ENCODE assay signal across 17 mouse cellular contexts in the genomic region with DNA sequence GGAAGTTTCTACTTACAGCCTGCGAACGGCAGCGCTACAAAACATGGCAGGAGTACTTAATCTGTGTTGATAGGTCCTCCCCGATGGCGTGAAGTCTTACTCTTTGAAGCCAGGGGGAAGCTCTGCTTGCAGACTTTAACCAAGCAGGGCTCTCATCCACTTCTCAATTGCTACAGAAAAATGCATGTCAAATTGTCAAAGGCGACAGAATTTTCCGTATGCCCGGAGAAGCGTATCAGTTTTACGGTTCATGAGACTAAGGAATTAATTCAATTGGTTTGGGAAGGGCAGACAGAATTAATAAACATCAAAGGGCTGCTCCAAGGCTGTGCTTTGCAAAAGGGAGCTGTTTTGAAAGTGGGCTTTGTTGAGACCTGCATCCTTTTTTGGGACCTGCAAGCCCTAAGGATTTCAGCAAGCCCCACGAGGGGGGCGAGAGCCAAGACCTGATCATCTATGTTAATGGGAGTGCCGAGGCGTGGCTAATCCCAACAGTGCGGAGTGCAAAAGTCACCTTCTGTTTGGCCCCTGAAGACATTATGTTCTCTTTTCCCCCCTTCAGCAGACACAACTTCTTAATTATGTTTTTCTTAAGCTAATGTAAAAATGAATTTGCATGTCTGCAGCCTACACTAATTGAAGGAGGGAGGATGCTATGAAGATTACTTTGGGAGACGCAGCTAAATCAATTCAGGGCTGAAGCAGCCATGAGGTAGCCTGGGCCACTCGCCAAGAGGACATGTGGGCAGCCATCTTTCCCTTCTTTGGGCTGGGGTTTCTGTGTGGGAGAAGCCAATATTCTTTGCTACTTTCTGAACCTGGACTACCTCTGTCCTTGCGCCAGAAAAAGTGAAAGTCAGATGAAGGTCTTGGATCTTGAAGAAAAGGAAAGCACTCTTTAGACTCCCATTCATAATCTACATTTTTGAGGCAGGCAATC.
DNase-seq lines count a peak whose midpoint lies in the region; ATAC-seq and TF ChIP-seq lines count a peak whose summit lies in the region.
"Had no signal": no experiment of that assay in that cellular context is flagged by ENCODE, and none has a peak within 500 bp of the region (broad histone marks: within the 10 kb centered on the region; RNA-seq: fewer than 3 reads in every experiment).

No protein-coding gene starts in this region.

- H3K9me3 ChIP-seq in forebrain, postnatal 0 days (ENCODE audit: low read length), result no peaks in the 10 kb centered on the region
- H3K9me3 ChIP-seq in forebrain, embryonic 16.5 days (ENCODE audit: control insufficient read depth, low read length), result no peaks in the 10 kb centered on the region
- no peaks in the 10 kb centered on the region for H3K9me3 ChIP-seq in hindbrain, embryonic 11.5 days (ENCODE audit: control insufficient read depth, low read length)
- H3K9me3 ChIP-seq in midbrain, embryonic 12.5 days, result no peaks in the 10 kb centered on the region
- H3K9me3 ChIP-seq in liver, embryonic 12.5 days (replicated peaks), result peaks cover 56% of the 10 kb centered on the region

- TF ChIP-seq CTCF in forebrain, postnatal 0 days (IDR thresholded peaks at IDR 0.05; ENCODE audit: low read depth), result no peak
- no peak for TF ChIP-seq CTCF in brain, embryonic 14.5 days (IDR thresholded peaks at IDR 0.05; ENCODE audit: borderline replicate concordance, extremely low read depth, insufficient read depth, insufficient read length)

- H3K27ac ChIP-seq in forebrain, postnatal 0 days (ENCODE audit: low read depth, low read length), result no peak overlapping the region
- no peak overlapping the region for H3K27ac ChIP-seq in forebrain, embryonic 16.5 days (ENCODE audit: low read length)
- H3K27ac ChIP-seq in hindbrain, embryonic 11.5 days (ENCODE audit: low read depth, low read length), result no peak overlapping the region
- peak overlapping the region; percentile 15; the same call in 1 of the 2 replicates for H3K27ac ChIP-seq in midbrain, embryonic 12.5 days (replicated peaks)
- H3K27ac ChIP-seq in liver, embryonic 12.5 days, result no peak overlapping the region

- H3K9ac ChIP-seq in forebrain, postnatal 0 days, result no peak overlapping the region
- H3K9ac ChIP-seq in forebrain, embryonic 16.5 days (replicated peaks; ENCODE audit: low read depth, low read length), result no peak overlapping the region
- H3K9ac ChIP-seq in hindbrain, embryonic 11.5 days (ENCODE audit: low read depth, low read length), result no peak overlapping the region
- no peak overlapping the region for H3K9ac ChIP-seq in midbrain, embryonic 12.5 days (replicated peaks)
- no peak overlapping the region for H3K9ac ChIP-seq in liver, embryonic 12.5 days
- H3K9ac ChIP-seq: heart, embryonic 12.5 days had no signal

- TF ChIP-seq POLR2A in brain, embryonic 14.5 days (IDR thresholded peaks at IDR 0.05; ENCODE audit: borderline replicate concordance, extremely low read depth, insufficient read depth, insufficient read length, poor library complexity, severe bottlenecking), result no peak

- H3K27me3 ChIP-seq in forebrain, postnatal 0 days (ENCODE audit: insufficient read depth, low read length), result no peaks in the 10 kb centered on the region
- H3K27me3 ChIP-seq in forebrain, embryonic 16.5 days (replicated peaks; ENCODE audit: control insufficient read depth, insufficient read depth, low read length), result no peaks in the 10 kb centered on the region
- no peaks in the 10 kb centered on the region for H3K27me3 ChIP-seq in hindbrain, embryonic 11.5 days (ENCODE audit: control insufficient read depth, insufficient read depth, low read length)
- H3K27me3 ChIP-seq in midbrain, embryonic 12.5 days, result peaks cover 21% of the 10 kb centered on the region
- no peaks in the 10 kb centered on the region for H3K27me3 ChIP-seq in liver, embryonic 12.5 days (replicated peaks)
- H3K27me3 ChIP-seq: heart, embryonic 12.5 days had no signal

- H3K4me3 ChIP-seq in forebrain, postnatal 0 days (ENCODE audit: low read depth, low read length), result no peak overlapping the region
- no peak overlapping the region for H3K4me3 ChIP-seq in forebrain, embryonic 16.5 days (replicated peaks; ENCODE audit: low read length)
- no peak overlapping the region for H3K4me3 ChIP-seq in hindbrain, embryonic 11.5 days (ENCODE audit: low read depth, low read length)
- no peak overlapping the region for H3K4me3 ChIP-seq in midbrain, embryonic 12.5 days
- no peak overlapping the region for H3K4me3 ChIP-seq in liver, embryonic 12.5 days
- H3K4me3 ChIP-seq: heart, embryonic 12.5 days had no signal

- peak; percentile 14 for DNase-seq in forebrain, postnatal 0 days
- peak; percentile 75 for DNase-seq in brain, embryonic 14.5 days (ENCODE audit: low read depth)
- DNase-seq in hindbrain, embryonic 11.5 days (ENCODE audit: low spot score), result peak; percentile 11
- DNase-seq in frontal cortex, postnatal 10 days (ENCODE audit: low spot score in 2 of 2), result no peak
- no peak for DNase-seq in kidney, adult 9 months
- DNase-seq: cerebellum, adult 11-12 months; gastrocnemius, postnatal 14 days; heart, postnatal 4 days; kidney, adult 11 months; kidney, postnatal 4 days; thymus, adult 18-20 months had no signal

- WGBS in forebrain, postnatal 0 days, result 53% methylated on average over 18 of the region's 18 CpGs
- WGBS in forebrain, embryonic 16.5 days, result 54% methylated on average over 18 of the region's 18 CpGs
- WGBS in hindbrain, embryonic 11.5 days, result 69% methylated on average over 18 of the region's 18 CpGs
- 43% methylated on average over 18 of the region's 18 CpGs for WGBS in midbrain, embryonic 12.5 days
- WGBS in liver, embryonic 12.5 days (ENCODE audit: insufficient replicate concordance), result 72% methylated on average over 18 of the region's 18 CpGs

- ATAC-seq in forebrain, postnatal 0 days, result no peak
- no peak for ATAC-seq in forebrain, embryonic 16.5 days
- ATAC-seq in hindbrain, embryonic 11.5 days (ENCODE audit: low FRiP score), result peak; percentile 57
- peak; percentile 76 for ATAC-seq in midbrain, embryonic 12.5 days (ENCODE audit: low FRiP score, low read depth)
- ATAC-seq in liver, embryonic 12.5 days, result no peak
- ATAC-seq: lung, postnatal 0 days had no signal

- no peak overlapping the region for H3K4me2 ChIP-seq in forebrain, postnatal 0 days (ENCODE audit: low read depth)
- H3K4me2 ChIP-seq in forebrain, embryonic 16.5 days (ENCODE audit: low read length), result no peak overlapping the region
- H3K4me2 ChIP-seq in hindbrain, embryonic 11.5 days (replicated peaks; ENCODE audit: low read depth, low read length), result no peak overlapping the region
- H3K4me2 ChIP-seq in midbrain, embryonic 12.5 days (replicated peaks), result no peak overlapping the region
- no peak overlapping the region for H3K4me2 ChIP-seq in liver, embryonic 12.5 days
- H3K4me2 ChIP-seq: heart, embryonic 12.5 days had no signal

- H3K36me3 ChIP-seq in forebrain, postnatal 0 days (ENCODE audit: insufficient read depth), result no peaks in the 10 kb centered on the region
- no peaks in the 10 kb centered on the region for H3K36me3 ChIP-seq in forebrain, embryonic 16.5 days (ENCODE audit: control insufficient read depth, insufficient read depth)
- no peaks in the 10 kb centered on the region for H3K36me3 ChIP-seq in hindbrain, embryonic 11.5 days (ENCODE audit: control insufficient read depth, insufficient read depth, low read length)
- H3K36me3 ChIP-seq in midbrain, embryonic 12.5 days, result no peaks in the 10 kb centered on the region
- no peaks in the 10 kb centered on the region for H3K36me3 ChIP-seq in liver, embryonic 12.5 days
- H3K36me3 ChIP-seq: G1E; heart, embryonic 12.5 days had no signal

- H3K4me1 ChIP-seq in forebrain, postnatal 0 days (ENCODE audit: insufficient read depth), result no peaks in the 10 kb centered on the region
- H3K4me1 ChIP-seq in forebrain, embryonic 16.5 days (replicated peaks; ENCODE audit: control insufficient read depth, insufficient read depth, low read length), result 0 out of 2 replicates have a peak, but pooled peaks cover 2% of the 10 kb centered on the region
- no peaks in the 10 kb centered on the region for H3K4me1 ChIP-seq in hindbrain, embryonic 11.5 days (replicated peaks; ENCODE audit: control insufficient read depth, insufficient read depth, low read length)
- H3K4me1 ChIP-seq in midbrain, embryonic 12.5 days, result no peaks in the 10 kb centered on the region
- H3K4me1 ChIP-seq in liver, embryonic 12.5 days, result no peaks in the 10 kb centered on the region
- H3K4me1 ChIP-seq: heart, embryonic 12.5 days had no signal

Comparison
In these comparisons a context has a peak if more than half of its experiments do, and no peak if none do; other contexts are left out.
1. ATAC-seq: peak in hindbrain, embryonic 11.5 days (single experiment) and midbrain, embryonic 12.5 days (single experiment); none in forebrain, postnatal 0 days (single experiment), forebrain, embryonic 16.5 days (single experiment) and liver, embryonic 12.5 days (single experiment).
2. DNase-seq: peak in forebrain, postnatal 0 days (single experiment), brain, embryonic 14.5 days (single experiment) and hindbrain, embryonic 11.5 days (single experiment); none in frontal cortex, postnatal 10 days (0 of 2) and kidney, adult 9 months (single experiment).